Mouse (Mus musculus) spleen, adult 2 months (tissue): ENCODE results near the gene Pbx1.

Experiments
- CTCF ChIP-seq: fragments of 200-500 bp; IDR thresholded peaks from 2 replicates; pipeline ENCODE4 v1.5.1; 2011; ENCODE audit warnings: mild to moderate bottlenecking, inconsistent platforms; ENCODE audit not compliant: insufficient read depth, insufficient read length, insufficient replicate concordance; ENCODE audit errors: extremely low read depth
- POLR2A ChIP-seq: fragments of 200-500 bp; IDR thresholded peaks from 2 replicates; pipeline ENCODE4 v1.6.1; 2011; ENCODE audit warnings: low read depth, low read length, inconsistent platforms

DNA sequence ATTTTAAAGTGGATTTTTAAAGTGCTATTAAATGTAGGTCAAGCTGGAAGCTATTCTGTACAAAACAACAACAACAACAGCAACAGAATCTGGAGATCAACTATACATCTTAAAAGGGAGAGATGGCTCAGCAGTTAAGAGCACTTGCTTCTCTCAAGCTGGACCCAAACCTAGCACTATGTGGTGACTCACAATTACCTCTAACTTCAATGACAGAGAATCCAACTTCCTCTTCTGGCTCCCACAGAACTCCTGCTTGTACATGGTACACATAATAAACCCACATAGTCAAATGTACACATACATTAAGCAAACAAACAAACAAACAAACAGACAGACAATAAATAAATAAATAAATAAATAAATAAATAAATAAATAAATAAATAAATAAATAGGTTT, 118.3 kb downstream of the Pbx1 start:
- TF ChIP-seq CTCF: no peak
- TF ChIP-seq POLR2A: no peak
